Comparison of ENCODE assay signal across 9 mouse cellular contexts in the genomic region with DNA sequence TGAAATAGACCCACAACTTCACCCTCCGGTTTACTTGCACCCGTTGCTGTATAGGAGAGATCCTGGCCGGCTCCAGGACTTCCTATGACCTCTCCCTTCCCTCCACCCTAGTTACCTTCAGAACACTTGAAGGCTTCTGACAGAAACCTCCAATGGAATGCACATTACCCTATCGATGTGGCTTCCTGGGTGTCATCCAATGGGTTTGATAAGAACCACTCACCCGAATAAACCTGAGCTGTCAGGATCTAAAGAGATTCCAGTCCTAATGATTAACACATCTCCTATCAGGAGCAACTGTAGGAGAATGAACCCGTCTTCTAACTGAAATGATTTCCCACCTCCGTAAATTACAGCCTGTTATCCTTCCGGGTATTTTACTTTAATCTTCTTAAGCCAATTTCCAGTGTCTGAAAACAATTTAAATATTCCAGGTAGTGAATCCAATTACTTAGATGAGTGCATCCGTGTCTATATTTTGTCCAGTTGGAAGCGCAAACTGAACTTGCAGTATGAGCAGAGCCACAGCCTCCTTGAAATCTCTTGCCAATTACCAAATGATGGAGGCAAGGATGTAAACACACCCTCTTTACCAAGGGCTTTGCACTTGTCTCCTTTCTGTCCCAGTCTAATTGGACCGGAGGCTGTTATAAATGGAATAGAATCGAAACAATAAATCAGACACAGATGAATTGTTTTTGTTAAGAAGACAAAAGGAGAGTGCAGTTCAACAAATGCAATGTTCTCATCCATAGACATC. TPM values are rescaled to one million over a fixed set of nuclear protein-coding genes. Genes with fewer than 3 reads are reported as not detected.
DNase-seq lines count a peak whose midpoint lies in the region; ATAC-seq lines count a peak whose summit lies in the region.
"Had no signal": no experiment of that assay in that cellular context is flagged by ENCODE, and none has a peak within 500 bp of the region (broad histone marks: within the 10 kb centered on the region; RNA-seq: fewer than 3 reads in every experiment).

No protein-coding gene starts in this region.

- no peak overlapping the region for H3K27ac ChIP-seq in forebrain, embryonic 14.5 days (ENCODE audit: low read depth, low read length)
- H3K27ac ChIP-seq in neural tube, embryonic 14.5 days (ENCODE audit: low read depth, low read length) = peak overlapping the region; percentile 6; the same call in 1 of the 2 replicates

- H3K36me3 ChIP-seq in forebrain, embryonic 14.5 days (ENCODE audit: control insufficient read depth, insufficient read depth, low read length) = no peaks in the 10 kb centered on the region
- H3K36me3 ChIP-seq in neural tube, embryonic 14.5 days (ENCODE audit: control insufficient read depth, insufficient read depth, low read length) = no peaks in the 10 kb centered on the region

- no peaks in the 10 kb centered on the region for H3K27me3 ChIP-seq in forebrain, embryonic 14.5 days (replicated peaks; ENCODE audit: control insufficient read depth, insufficient read depth, low read length)
- H3K27me3 ChIP-seq in neural tube, embryonic 14.5 days (ENCODE audit: control insufficient read depth, insufficient read depth, low read length) = no peaks in the 10 kb centered on the region

- 26% methylated on average over 12 of the region's 12 CpGs for WGBS in forebrain, embryonic 14.5 days
- 45% methylated on average over 12 of the region's 12 CpGs for WGBS in neural tube, embryonic 14.5 days

- H3K4me2 ChIP-seq in forebrain, embryonic 14.5 days (ENCODE audit: low read length) = peak overlapping the region; percentile 90
- peak overlapping the region; percentile 83 for H3K4me2 ChIP-seq in neural tube, embryonic 14.5 days (ENCODE audit: low read depth, low read length)

- H3K9ac ChIP-seq in forebrain, embryonic 14.5 days (ENCODE audit: low read length) = peak overlapping the region; percentile 85
- H3K9ac ChIP-seq in neural tube, embryonic 14.5 days (replicated peaks; ENCODE audit: low read depth, low read length) = peak overlapping the region; percentile 83

- no peak for ATAC-seq in forebrain, embryonic 14.5 days
- no peak for ATAC-seq in neural tube, embryonic 14.5 days (ENCODE audit: low read depth)
- ATAC-seq in inflammation-experienced regulatory T-cells, adult 6 months = no peak

- peak; percentile 49 for DNase-seq in kidney, adult 9 months
- no peak for DNase-seq in kidney, postnatal 4 days
- DNase-seq in forebrain, embryonic 14.5 days (ENCODE audit: low spot score) = peak; percentile 34
- DNase-seq in kidney, postnatal 36 days = peak; percentile 18 to 24
- no peak for DNase-seq in left cerebral cortex, postnatal 10 days (ENCODE audit: extremely low spot score in 1 of 2, low spot score in 2 of 2)
- no peak for DNase-seq in gastrocnemius, postnatal 25 days

- peaks cover 7% of the 10 kb centered on the region; the same call in 1 of the 2 replicates for H3K4me1 ChIP-seq in forebrain, embryonic 14.5 days (ENCODE audit: control insufficient read depth, insufficient read depth, low read length)
- peaks cover 12% of the 10 kb centered on the region for H3K4me1 ChIP-seq in neural tube, embryonic 14.5 days (ENCODE audit: control insufficient read depth, insufficient read depth, low read length)

- intact Hi-C loops in left cerebral cortex, postnatal 10 days (cut with DNase I) = loop anchor here (2.0 to 10.0 kb wide), 4 partner anchors 145 to 541 kb away; no protein-coding TSS in a partner anchor

- H3K4me3 ChIP-seq in forebrain, embryonic 14.5 days (ENCODE audit: low read depth, low read length) = peak overlapping the region; percentile 71
- H3K4me3 ChIP-seq in neural tube, embryonic 14.5 days (ENCODE audit: low read depth, low read length) = peak overlapping the region; percentile 73

- no peaks in the 10 kb centered on the region for H3K9me3 ChIP-seq in forebrain, embryonic 14.5 days (replicated peaks; ENCODE audit: control insufficient read depth, low read length)
- H3K9me3 ChIP-seq in neural tube, embryonic 14.5 days (ENCODE audit: control insufficient read depth, low read length) = no peaks in the 10 kb centered on the region

RNA-seq across cellular contexts. Expression of a gene that starts 1.6 kb away (rescaled TPM):
- 23.0 and 28.1 TPM in 2 replicates for polyA plus RNA-seq in forebrain, embryonic 14.5 days (2014; fragmentation: Nextera tagmentation; extraction: Ambion mirVana)
- polyA plus RNA-seq in neural tube, embryonic 14.5 days (2014; fragmentation: Nextera tagmentation; extraction: Ambion mirVana) = 114 and 118 TPM in 2 replicates
- total RNA-seq in left cerebral cortex, postnatal 10 days (2021) = 100 to 1,000 TPM; 158 to 161 TPM
- under 1 TPM in 1 of 3 experiments, not detected in 2; 0.24 TPM for polyA plus RNA-seq in inflammation-experienced regulatory T-cells, adult 6 months (2017; shearing (Covaris generic))
- total RNA-seq in gastrocnemius, postnatal 25 days (2021) = 1 to 10 TPM; 1.5 to 1.8 TPM
- polyA plus RNA-seq: erythroblast, embryonic 14.5 days had no signal

Comparison
In these comparisons a context has a peak if more than half of its experiments do, and no peak if none do; other contexts are left out.
1. DNase-seq: peak in kidney, adult 9 months (single experiment), forebrain, embryonic 14.5 days (single experiment) and kidney, postnatal 36 days (2 of 2); none in kidney, postnatal 4 days (0 of 2), left cerebral cortex, postnatal 10 days (0 of 2) and gastrocnemius, postnatal 25 days (single experiment).
2. RNA of a gene that starts 1.6 kb away (polyA plus RNA-seq): 114 to 118 TPM in neural tube, embryonic 14.5 days and 23.0 to 28.1 TPM in forebrain, embryonic 14.5 days; 0.24 TPM in inflammation-experienced regulatory T-cells, adult 6 months; every median in the first group is over 10 times any median in the second.